Mouse (Mus musculus) left cerebral cortex, postnatal 14 days (tissue): ENCODE measurements around the gene Ppm1n. TPM values are rescaled to one million over a fixed set of nuclear protein-coding genes. Genes with fewer than 3 reads are reported as not detected.

Experiments used
- DNase-seq, 2 experiments: peaks; one replicate each; pipeline ENCODE4 v3.0.0; 2021 to 2022; ENCODE audit warnings: low spot score in 2 of 2, mixed read lengths in 1 of 2
- intact Hi-C: fragments of 180-260 bp; cut with DNase I; formaldehyde crosslinking; loops from one replicate; pipeline ENCODE4 v1.15.1; 2025
- total RNA-seq, 2 experiments: library from RNA; stranded (reverse); gene quantifications; 2 replicates each; pipeline ENCODE4 v1.2.3; 2021

Gene Ppm1n
- total RNA-seq, 2 experiments from 2014 or later, result 0.40 TPM; not detected in 1

DNA sequence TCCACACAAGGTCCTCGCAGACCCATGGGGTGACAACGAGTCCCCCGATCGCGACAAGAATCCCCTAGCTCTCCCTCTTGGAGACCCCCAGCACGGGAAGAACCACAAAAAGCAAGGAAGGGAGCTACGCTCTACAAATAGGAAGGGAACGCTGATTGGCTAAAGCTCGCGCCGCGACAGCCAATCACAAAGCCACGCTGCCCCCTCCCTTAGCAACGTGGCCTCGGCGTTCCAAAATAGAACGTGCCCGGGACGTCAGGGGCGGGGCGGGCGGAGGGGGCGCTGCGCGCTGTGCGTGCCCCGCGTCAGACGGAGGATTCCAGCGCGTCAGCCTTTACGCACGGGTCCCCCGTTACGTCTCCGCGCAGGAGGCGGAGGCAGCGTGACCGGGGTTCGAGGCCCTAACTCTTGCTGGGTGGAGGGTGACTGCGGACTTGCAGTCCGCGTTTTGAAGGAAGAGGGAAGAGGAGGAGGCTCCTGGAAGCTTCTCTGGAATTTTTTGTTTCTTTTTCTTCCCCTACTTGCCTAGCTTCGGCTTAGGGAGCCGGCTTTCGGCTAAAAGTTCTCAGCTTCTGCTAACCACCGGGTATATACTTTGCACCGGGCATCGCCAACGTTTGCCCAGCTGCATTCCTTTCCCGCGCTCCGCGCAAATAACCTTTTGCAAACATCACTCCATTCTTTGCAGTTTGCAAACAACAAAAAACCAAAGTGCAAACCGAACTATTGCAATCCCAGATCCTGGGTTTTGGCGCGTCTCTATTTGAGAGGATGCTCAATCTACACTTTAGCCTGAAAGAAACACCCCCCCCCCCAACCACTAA lies 28.8 kb upstream of the Ppm1n start:
- DNase-seq, result peak; percentile 96 to 97
- intact Hi-C loops, result no loop called here

GRCm38 (mm10) chr7:19307739-19308453 lies 28.0 kb upstream of the Ppm1n start:
- DNase-seq, result peak; percentile 80 to 83
- intact Hi-C loops, result no loop called here

DNA sequence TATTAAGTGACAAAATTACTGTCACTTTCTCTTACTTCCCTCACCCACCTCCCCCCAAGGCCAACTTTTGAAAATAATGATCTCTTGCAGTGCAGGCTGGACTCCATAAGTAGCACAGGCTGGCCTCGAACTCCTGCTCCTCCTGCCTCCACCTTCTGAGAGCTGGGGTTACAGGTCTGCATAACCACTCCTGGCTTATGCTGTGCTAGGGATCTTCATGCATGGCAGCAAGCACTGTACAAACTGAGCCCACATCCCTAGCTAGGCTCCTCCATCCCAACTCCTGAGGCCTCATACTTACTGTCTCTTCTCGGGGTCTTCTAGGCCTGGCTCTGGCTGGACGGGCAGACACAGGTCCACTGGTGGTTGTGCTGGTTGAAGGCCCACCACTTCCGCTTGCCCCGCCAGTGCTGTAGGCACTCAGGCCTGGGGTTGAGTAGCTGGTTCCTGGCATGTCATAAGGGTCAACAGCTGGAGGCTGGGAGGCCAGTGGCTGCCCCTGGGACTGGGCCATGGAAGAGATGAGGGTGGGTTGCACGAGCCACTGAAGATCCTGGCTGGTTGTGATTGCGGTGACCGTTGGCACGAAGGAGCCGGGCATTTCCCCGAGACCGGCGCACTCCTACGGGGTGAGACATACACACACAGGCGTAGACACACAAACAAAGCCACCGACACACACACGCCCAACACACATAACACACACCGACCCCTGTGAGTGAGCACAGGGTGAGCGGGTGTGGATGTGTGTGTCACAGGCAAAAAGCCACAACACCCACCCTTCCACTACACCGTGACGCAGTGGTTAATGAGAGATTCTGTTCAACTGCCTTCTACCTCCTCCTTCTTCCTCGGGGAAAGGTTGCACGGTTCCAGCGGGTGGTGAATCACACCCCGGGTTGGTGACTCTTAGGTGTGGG lies 27.2 kb upstream of the Ppm1n start:
- intact Hi-C loops, result no loop called here
- no peak for DNase-seq

DNA sequence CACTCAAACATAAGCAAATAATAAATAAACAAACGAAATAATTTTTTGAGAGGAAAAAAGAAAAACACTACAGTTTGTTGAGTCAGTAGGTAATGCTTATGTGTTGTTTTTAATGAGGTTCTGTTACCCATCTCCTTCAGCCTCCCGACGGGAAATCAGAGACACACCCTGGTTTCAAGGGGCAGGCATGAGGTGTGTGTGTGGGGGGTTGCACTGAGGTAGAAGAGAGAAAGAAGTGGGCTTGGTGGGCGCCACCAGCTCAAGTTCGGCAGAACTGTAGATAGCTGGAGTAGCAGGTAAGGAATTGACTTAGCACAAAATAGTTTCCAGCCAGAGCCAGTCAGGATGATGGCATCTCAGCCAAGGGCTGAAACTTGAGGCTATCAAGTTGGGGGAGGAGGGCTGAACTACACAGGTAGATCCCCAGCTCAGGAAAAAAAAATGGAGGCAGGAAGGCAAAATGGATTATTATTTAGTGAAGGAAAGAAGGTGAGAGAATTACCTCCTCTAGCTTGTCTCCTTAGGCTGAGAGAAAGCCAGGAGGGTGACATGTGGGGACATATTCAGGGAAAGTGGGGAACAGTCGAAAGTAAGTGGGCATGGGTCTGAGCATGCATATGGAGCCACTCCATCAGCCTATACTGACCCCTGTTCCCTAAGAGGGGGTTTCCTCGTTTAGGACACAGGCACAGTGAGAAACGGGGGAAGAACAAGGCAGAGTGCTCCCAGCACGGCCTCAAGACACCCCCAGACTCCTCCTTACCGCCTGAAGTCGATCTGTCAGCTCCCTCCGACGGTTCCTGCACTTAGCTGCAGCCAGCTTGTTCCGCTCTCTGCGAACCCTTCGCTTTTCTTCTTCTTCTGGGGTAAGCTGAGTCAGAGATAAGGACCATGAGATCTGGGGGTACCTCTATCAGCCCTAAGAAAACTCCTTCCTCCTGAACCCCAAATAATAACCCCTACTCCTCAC lies 26.2 kb upstream of the Ppm1n start:
- DNase-seq, result no peak
- intact Hi-C loops, result no loop called here

- intact Hi-C loops, result no loop called here
- DNase-seq, result no peak
These were observed 25.5 kb upstream of the Ppm1n start for GRCm38 (mm10) chr7:19305413-19305735.

DNA sequence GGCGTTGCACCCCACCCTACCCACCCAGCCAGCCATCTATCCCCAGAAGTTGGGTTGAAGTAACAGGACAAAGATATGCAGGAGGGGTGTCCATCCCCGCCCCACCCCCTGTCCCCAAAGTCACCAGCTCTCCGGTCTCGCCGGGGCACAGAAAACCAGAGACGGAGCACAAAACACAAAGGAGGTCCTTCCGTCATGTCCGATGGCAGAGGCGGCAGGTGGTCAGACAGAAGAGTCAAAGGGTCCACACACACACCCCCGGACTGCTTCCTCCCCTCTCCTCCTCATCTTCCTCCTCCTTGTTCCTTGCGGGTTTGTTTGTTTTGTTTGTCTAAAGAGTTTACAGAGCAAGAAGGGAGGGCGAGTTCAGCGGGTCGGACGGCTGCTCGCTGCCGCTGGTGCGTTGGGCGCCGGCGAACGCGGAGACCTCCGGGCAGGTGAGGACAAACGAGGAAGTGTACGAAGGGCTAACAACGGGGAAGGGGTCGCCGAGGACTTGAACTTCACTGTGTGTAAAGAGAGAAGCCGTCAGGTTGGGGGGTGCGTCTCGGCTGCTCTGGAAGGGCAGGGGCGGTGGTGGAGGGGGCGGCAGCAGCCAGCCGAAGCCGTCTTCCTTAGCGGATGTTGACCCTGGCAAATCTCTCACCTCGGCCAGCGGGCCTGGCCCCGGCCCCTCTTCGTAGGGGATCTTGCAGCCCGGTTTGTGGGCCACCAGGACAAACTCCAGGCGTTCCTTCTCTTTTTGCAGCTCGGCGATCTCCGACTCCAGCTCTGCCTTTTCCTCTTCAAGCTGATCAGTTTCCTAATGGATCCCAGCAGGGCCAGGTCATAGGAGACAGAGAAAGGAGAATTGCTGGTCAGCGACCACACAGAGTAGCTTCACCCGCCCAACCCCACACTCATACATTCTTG lies 24.9 kb upstream of the Ppm1n start:
- DNase-seq, result no peak
- intact Hi-C loops, result no loop called here

DNA sequence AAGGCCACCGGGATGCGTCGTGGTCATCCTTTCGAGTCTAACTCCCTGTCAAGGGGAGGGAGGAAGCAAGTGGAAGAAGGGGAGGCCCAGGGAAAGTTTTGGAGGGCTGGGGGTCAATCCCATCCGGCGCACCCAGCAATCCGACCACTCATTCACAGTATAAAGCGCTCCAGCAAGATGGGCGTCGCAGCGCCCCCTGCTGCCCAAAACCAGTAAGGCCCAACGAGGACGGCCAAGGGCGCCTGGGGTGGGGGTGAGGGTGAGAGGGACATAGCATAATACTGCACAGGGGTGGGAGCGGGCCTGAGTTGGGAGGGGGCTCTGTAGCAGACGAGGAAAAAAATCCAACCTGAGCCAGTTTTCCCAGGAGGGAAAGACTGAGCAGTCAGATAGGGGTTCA lies 23.9 kb upstream of the Ppm1n start:
- peak; percentile 52 to 60 for DNase-seq
- intact Hi-C loops, result no loop called here

- DNase-seq, result no peak
- intact Hi-C loops, result no loop called here
These were observed 23.1 kb upstream of the Ppm1n start for GRCm38 (mm10) chr7:19303046-19303305.

GRCm38 (mm10) chr7:19302264-19303045 lies 22.6 kb upstream of the Ppm1n start:
- intact Hi-C loops, result no loop called here

GRCm38 (mm10) chr7:19301461-19302263 lies 21.8 kb upstream of the Ppm1n start:
- peak in 1 of 2 experiments; percentile 26 for DNase-seq
- intact Hi-C loops, result no loop called here

More at GRCm38 (mm10) chr7:19302264-19303045, 22.6 kb upstream of the Ppm1n start:
- DNase-seq, result no peak

DNA sequence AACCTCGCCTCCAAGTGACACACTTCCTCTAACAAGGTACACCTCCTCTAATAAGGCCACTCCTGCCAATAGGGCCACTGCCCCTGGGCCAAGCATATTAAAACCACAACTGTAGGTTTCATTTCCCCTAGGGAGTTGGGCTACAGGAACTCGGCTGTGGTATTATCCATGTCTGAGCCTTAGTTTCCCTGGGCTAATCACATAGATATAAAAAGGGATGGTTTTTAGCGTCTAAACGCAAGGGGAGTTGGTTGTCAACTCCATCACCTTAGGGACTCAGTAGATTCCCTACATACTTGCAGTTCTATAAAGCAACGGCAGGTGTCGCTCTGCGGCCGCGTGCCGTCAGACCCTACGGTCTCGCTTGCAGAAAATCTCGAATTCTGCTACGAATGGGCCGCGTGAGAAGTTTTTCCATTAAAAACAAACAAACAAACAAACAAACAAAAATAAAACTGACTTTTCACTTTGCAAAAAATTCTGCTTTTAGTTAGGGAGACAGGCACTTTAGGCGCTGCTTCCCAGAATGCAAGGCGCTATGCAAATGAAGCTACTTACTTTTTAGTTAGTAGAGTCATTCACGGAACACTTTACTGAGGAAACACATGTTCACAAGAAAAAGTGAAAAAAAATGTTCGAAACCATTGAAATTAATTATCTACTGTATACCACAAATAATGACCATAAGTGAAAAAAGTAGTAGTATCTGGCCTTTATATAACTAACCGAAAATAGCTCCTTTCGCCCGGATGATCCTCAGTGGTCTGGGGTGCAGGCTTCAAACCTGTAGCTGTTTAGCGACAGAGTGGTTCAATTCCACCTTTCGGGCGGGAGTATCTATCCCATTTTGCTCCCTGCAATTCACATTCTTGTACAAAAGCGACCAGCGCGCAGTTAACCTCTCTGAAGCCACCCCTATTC lies 20.9 kb upstream of the Ppm1n start:
- DNase-seq, result peak; percentile 71 to 86
- intact Hi-C loops, result loop anchor here (1.0 kb wide), 1 partner anchor 43 kb away; no protein-coding TSS in a partner anchor

DNA sequence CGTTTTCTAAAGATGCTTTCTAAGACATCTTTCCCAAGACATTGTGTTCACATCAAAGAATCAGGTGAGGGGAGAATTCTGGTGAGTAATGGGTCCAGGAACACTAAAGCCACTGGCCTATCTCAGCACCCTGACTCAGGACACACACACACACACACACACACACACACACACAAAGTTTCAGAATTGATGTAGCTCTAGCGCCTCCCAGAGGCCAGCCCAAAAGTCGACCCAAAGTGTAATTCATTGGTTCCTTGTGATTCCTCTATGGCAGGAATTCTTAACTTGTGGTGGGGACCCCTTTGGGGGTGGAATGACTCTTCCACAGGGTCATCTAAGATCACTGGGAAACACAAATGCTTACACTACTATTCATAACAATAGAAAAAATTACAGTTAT lies 19.3 kb upstream of the Ppm1n start:
- peak; percentile 64 to 78 for DNase-seq
- intact Hi-C loops, result loop anchor here (5.0 kb wide), 2 partner anchors 62 to 122 kb away; partner anchors contain the start of gene Eml2

- no peak for DNase-seq
- intact Hi-C loops, result loop anchor here (5.0 kb wide), 2 partner anchors 60 to 120 kb away; partner anchors contain the start of gene Eml2
These were observed 17.9 kb upstream of the Ppm1n start for GRCm38 (mm10) chr7:19297794-19298193.

GRCm38 (mm10) chr7:19297034-19297433 lies 17.2 kb upstream of the Ppm1n start:
- intact Hi-C loops, result loop anchor here (5.0 kb wide), 2 partner anchors 60 to 120 kb away; partner anchors contain the start of gene Eml2
- DNase-seq, result no peak
